Mouse (Mus musculus): ENCODE measurements around the gene Slc9a3r1. TPM values are rescaled to one million over a fixed set of nuclear protein-coding genes. Genes with fewer than 3 reads are reported as not detected.

Slc9a3r1 gene
- 100 to 1,000 TPM; 166 to 228 TPM for polyA plus RNA-seq (2017; shearing (Covaris generic))

- peak; percentile 89 for ATAC-seq
Observed at GRCm38 (mm10) chr11:115162832-115163480, at the start of gene Slc9a3r1. Gene Slc9a3r1 (plus strand): TSS chr11:115163341.

GRCm38 (mm10) chr11:115119409-115119808, 43.7 kb upstream of the Slc9a3r1 start:
- ATAC-seq = no peak

GRCm38 (mm10) chr11:115128483-115128882, 34.7 kb upstream of the Slc9a3r1 start:
- ATAC-seq = peak; percentile 63

GRCm38 (mm10) chr11:115129508-115130126, 33.5 kb upstream of the Slc9a3r1 start:
- ATAC-seq = no peak

- peak; percentile 18 for ATAC-seq
Observed at GRCm38 (mm10) chr11:115131768-115132381, 31.3 kb upstream of the Slc9a3r1 start.

- ATAC-seq = no peak
Observed at GRCm38 (mm10) chr11:115133800-115134199, 29.3 kb upstream of the Slc9a3r1 start, which contains the start of gene Cd300lf. Gene Cd300lf (minus strand): TSS chr11:115133992.

- ATAC-seq = peak; percentile 52
Observed at GRCm38 (mm10) chr11:115138597-115139262, 24.4 kb upstream of the Slc9a3r1 start.

- ATAC-seq = no peak
Observed at GRCm38 (mm10) chr11:115141970-115142369, 21.2 kb upstream of the Slc9a3r1 start.

GRCm38 (mm10) chr11:115147813-115148212, 15.3 kb upstream of the Slc9a3r1 start:
- ATAC-seq = no peak

GRCm38 (mm10) chr11:115150741-115151254, 12.3 kb upstream of the Slc9a3r1 start:
- no peak for ATAC-seq

- no peak for ATAC-seq
Observed at GRCm38 (mm10) chr11:115151755-115152429, 11.2 kb upstream of the Slc9a3r1 start.

- ATAC-seq = no peak
Observed at GRCm38 (mm10) chr11:115153088-115153487, 10.1 kb upstream of the Slc9a3r1 start.

GRCm38 (mm10) chr11:115153699-115154292, 9.3 kb upstream of the Slc9a3r1 start:
- ATAC-seq = peak; percentile 75

- ATAC-seq = no peak
Observed at GRCm38 (mm10) chr11:115155053-115155634, 8.0 kb upstream of the Slc9a3r1 start.

- ATAC-seq = peak; percentile 46
Observed at GRCm38 (mm10) chr11:115157933-115158719, 5.0 kb upstream of the Slc9a3r1 start.

- ATAC-seq = no peak
Observed at GRCm38 (mm10) chr11:115160016-115160797, 2.9 kb upstream of the Slc9a3r1 start.

- no peak for ATAC-seq
Observed at GRCm38 (mm10) chr11:115160883-115161577, 2.1 kb upstream of the Slc9a3r1 start.

- no peak for ATAC-seq
Observed at GRCm38 (mm10) chr11:115161578-115162204, 1.4 kb upstream of the Slc9a3r1 start.

- no peak for ATAC-seq
Observed at GRCm38 (mm10) chr11:115162205-115162601, 938 bp upstream of the Slc9a3r1 start.

Measured in activated CD4-positive, CD25-positive, alpha-beta regulatory T cell, adult 4 months (primary cell).